Mouse (Mus musculus) midbrain, embryonic 14.5 days (tissue): ENCODE measurements around the gene Gm10160. TPM values are rescaled to one million over a fixed set of nuclear protein-coding genes. Genes with fewer than 3 reads are reported as not detected.
A peak's percentile ranks its signal among the peaks of the same experiment; 100 is the strongest.

ENCODE experiments used
- ATAC-seq: fragments of 200-750 bp; cut with Nextera tagmentation; 2 replicates; pipeline ENCODE4 v1.8.0; 2017; ENCODE audit warnings: moderate number of reproducible peaks, moderate library complexity; ENCODE audit not compliant: low FRiP score, low TSS enrichment
- DNase-seq: peaks from one replicate; pipeline ENCODE4 v3.0.0-alpha.2; 2015
- H3K27ac ChIP-seq: fragments of 300-500 bp; sonication (generic); replicated peaks from 2 replicates; pipeline ENCODE4 v1.5.1; 2014; ENCODE audit warnings: mild to moderate bottlenecking, low read depth, low read length, moderate library complexity
- H3K27me3 ChIP-seq: fragments of 300-500 bp; sonication (generic); 2 replicates; pipeline ENCODE4 v1.6.1; 2014; ENCODE audit warnings: low read length, control low read depth, mixed read lengths; ENCODE audit not compliant: control insufficient read depth, insufficient read depth
- H3K36me3 ChIP-seq: fragments of 300-500 bp; sonication (generic); 2 replicates; pipeline ENCODE4 v1.6.1; 2014; ENCODE audit warnings: low read length, control low read depth; ENCODE audit not compliant: control insufficient read depth, insufficient read depth
- H3K4me1 ChIP-seq: fragments of 300-500 bp; sonication (generic); 2 replicates; pipeline ENCODE4 v1.6.1; 2014; ENCODE audit warnings: mild to moderate bottlenecking, antibody characterized with exemption, low read length, control low read depth; ENCODE audit not compliant: control insufficient read depth, insufficient read depth
- H3K4me2 ChIP-seq: fragments of 300-500 bp; sonication (generic); 2 replicates; pipeline ENCODE4 v1.6.1; 2014; ENCODE audit warnings: mild to moderate bottlenecking, low read length, moderate library complexity
- H3K4me3 ChIP-seq: fragments of 300-500 bp; sonication (generic); replicated peaks from 2 replicates; pipeline ENCODE4 v1.5.1; 2014; ENCODE audit warnings: low read depth, low read length
- H3K9ac ChIP-seq: fragments of 300-500 bp; sonication (generic); replicated peaks from 2 replicates; pipeline ENCODE4 v1.6.1; 2014; ENCODE audit warnings: mild to moderate bottlenecking, low read length, moderate library complexity
- H3K9me3 ChIP-seq: fragments of 300-500 bp; sonication (generic); 2 replicates; pipeline ENCODE4 v1.6.1; 2016; ENCODE audit warnings: low read length, control low read depth, mixed read lengths; ENCODE audit not compliant: control insufficient read depth
- WGBS: fragments of 180-500 bp; shearing (Covaris S2); extraction: QIAGEN DNeasy Blood & Tissue Kit; methylation state at CpG from one replicate; pipeline ENCODE4 v1.1.7; 2014; 5-methylcytosine and 5-hydroxymethylcytosine counted together
- polyA plus RNA-seq: library from polyadenylated mRNA; unstranded; fragments of >200 nt; fragmentation: Nextera tagmentation; extraction: Ambion mirVana; gene quantifications from 2 replicates; pipeline ENCODE4 v1.2.1, GENCODE M21; 2014

Gm10160 gene
- polyA plus RNA-seq, 1 experiment from 2014 or later, result not detected

GRCm38 (mm10) chr7:81861921-81862320, 6.3 kb upstream of the Gm10160 start:
- peaks cover 12% of the 10 kb centered on the region; the same call in 1 of the 2 replicates for H3K27me3 ChIP-seq
- no peaks in the 10 kb centered on the region for H3K9me3 ChIP-seq
- H3K36me3 ChIP-seq, result no peaks in the 10 kb centered on the region
- no peak overlapping the region for H3K9ac ChIP-seq
- H3K4me2 ChIP-seq, result no peak overlapping the region
- 73% methylated on average over 4 of the region's 4 CpGs for WGBS
- no peak overlapping the region for H3K27ac ChIP-seq
- no peak for DNase-seq
- H3K4me1 ChIP-seq, result peaks cover 17% of the 10 kb centered on the region; the same call in 1 of the 2 replicates
- no peak for ATAC-seq
- H3K4me3 ChIP-seq, result no peak overlapping the region

GRCm38 (mm10) chr7:81861461-81861860, 5.9 kb upstream of the Gm10160 start:
- H3K36me3 ChIP-seq, result no peaks in the 10 kb centered on the region
- H3K4me3 ChIP-seq, result no peak overlapping the region
- WGBS, result 80% methylated on average over 2 of the region's 2 CpGs
- H3K4me2 ChIP-seq, result no peak overlapping the region
- no peaks in the 10 kb centered on the region for H3K9me3 ChIP-seq
- H3K9ac ChIP-seq, result no peak overlapping the region
- DNase-seq (no peak), ATAC-seq (no peak)
- no peak overlapping the region for H3K27ac ChIP-seq
- H3K4me1 ChIP-seq, result peaks cover 17% of the 10 kb centered on the region; the same call in 1 of the 2 replicates
- H3K27me3 ChIP-seq, result peaks cover 12% of the 10 kb centered on the region; the same call in 1 of the 2 replicates

- no peak overlapping the region for H3K4me2 ChIP-seq
- peaks cover 17% of the 10 kb centered on the region; the same call in 1 of the 2 replicates for H3K4me1 ChIP-seq
- no peaks in the 10 kb centered on the region for H3K36me3 ChIP-seq
- no peak overlapping the region for H3K27ac ChIP-seq
- H3K4me3 ChIP-seq, result no peak overlapping the region
- DNase-seq (no peak), ATAC-seq (no peak)
- H3K9ac ChIP-seq, result no peak overlapping the region
- H3K27me3 ChIP-seq, result peaks cover 12% of the 10 kb centered on the region; the same call in 1 of the 2 replicates
- WGBS, result 80% methylated on average over 5 of the region's 5 CpGs
- no peaks in the 10 kb centered on the region for H3K9me3 ChIP-seq
Observed at GRCm38 (mm10) chr7:81860996-81861395, 5.4 kb upstream of the Gm10160 start.

GRCm38 (mm10) chr7:81860071-81860470, 4.5 kb upstream of the Gm10160 start:
- WGBS, result 57% methylated on average over 11 of the region's 11 CpGs
- Histone ChIP-seq H3K27ac (no peak overlapping the region), H3K9ac (no peak overlapping the region), H3K4me3 (0 out of 2 replicates have a peak overlapping the region, but pooled peaks have one; percentile 57), H3K4me2 (peak overlapping the region; percentile 96), H3K36me3 (no peaks in the 10 kb centered on the region), H3K4me1 (peaks cover 17% of the 10 kb centered on the region; the same call in 1 of the 2 replicates), H3K9me3 (no peaks in the 10 kb centered on the region), H3K27me3 (peaks cover 12% of the 10 kb centered on the region; the same call in 1 of the 2 replicates)
- ATAC-seq (no peak), DNase-seq (no peak)

- DNase-seq (peak; percentile 67), ATAC-seq (peak; percentile 68; the same call in 1 of the 2 replicates)
- Histone ChIP-seq H3K4me3 (peak within 1 kb of the TSS; percentile 57), H3K27ac (0 out of 2 replicates have a peak within 1 kb of the TSS, but pooled peaks have one; percentile 5), H3K4me2 (peak within 1 kb of the TSS; percentile 96), H3K36me3 (no peaks in the 10 kb centered on the region), H3K9me3 (no peaks in the 10 kb centered on the region), H3K9ac (peak within 1 kb of the TSS; percentile 72), H3K4me1 (peaks cover 17% of the 10 kb centered on the region; the same call in 1 of the 2 replicates), H3K27me3 (peaks cover 12% of the 10 kb centered on the region; the same call in 1 of the 2 replicates)
- under 1% methylated on average over 62 of the region's 64 CpGs for WGBS
Observed at GRCm38 (mm10) chr7:81858968-81859721, 3.6 kb upstream of the Gm10160 start, which contains the start of gene Tm6sf1. Gene Tm6sf1 (plus strand): TSS chr7:81859001.

- peaks cover 17% of the 10 kb centered on the region; the same call in 1 of the 2 replicates for H3K4me1 ChIP-seq
- no peak overlapping the region for H3K27ac ChIP-seq
- no peak for DNase-seq
- peaks cover 12% of the 10 kb centered on the region; the same call in 1 of the 2 replicates for H3K27me3 ChIP-seq
- H3K36me3 ChIP-seq, result no peaks in the 10 kb centered on the region
- WGBS, result 7% methylated on average over 9 of the region's 9 CpGs
- H3K9me3 ChIP-seq, result no peaks in the 10 kb centered on the region
- H3K4me2 ChIP-seq, result peak overlapping the region; percentile 96
- no peak for ATAC-seq
- 0 out of 2 replicates have a peak overlapping the region, but pooled peaks have one; percentile 57 for H3K4me3 ChIP-seq
- peak overlapping the region; percentile 72; the same call in 1 of the 2 replicates for H3K9ac ChIP-seq
Observed at GRCm38 (mm10) chr7:81858236-81858635, 2.6 kb upstream of the Gm10160 start.

- Histone ChIP-seq H3K4me2 (no peak overlapping the region), H3K4me1 (peaks cover 17% of the 10 kb centered on the region; the same call in 1 of the 2 replicates), H3K36me3 (no peaks in the 10 kb centered on the region), H3K27ac (no peak overlapping the region), H3K4me3 (no peak overlapping the region), H3K9ac (no peak overlapping the region), H3K27me3 (peaks cover 12% of the 10 kb centered on the region; the same call in 1 of the 2 replicates), H3K9me3 (no peaks in the 10 kb centered on the region)
- ATAC-seq (no peak), DNase-seq (no peak)
- 78% methylated on average over 4 of the region's 4 CpGs for WGBS
Observed at GRCm38 (mm10) chr7:81856221-81856620, 627 bp upstream of the Gm10160 start.

GRCm38 (mm10) chr7:81854568-81855307, 856 bp downstream of the Gm10160 start:
- no peak overlapping the region for H3K4me2 ChIP-seq
- ATAC-seq, result no peak
- no peaks in the 10 kb centered on the region for H3K36me3 ChIP-seq
- DNase-seq, result no peak
- H3K27ac ChIP-seq, result no peak overlapping the region
- H3K27me3 ChIP-seq, result peaks cover 8% of the 10 kb centered on the region; the same call in 1 of the 2 replicates
- H3K9ac ChIP-seq, result no peak overlapping the region
- H3K4me1 ChIP-seq, result peaks cover 12% of the 10 kb centered on the region; the same call in 1 of the 2 replicates
- WGBS, result 66% methylated on average over 8 of the region's 8 CpGs
- no peak overlapping the region for H3K4me3 ChIP-seq
- no peaks in the 10 kb centered on the region for H3K9me3 ChIP-seq
